Mouse (Mus musculus) brain, embryonic 14.5 days (tissue): ENCODE data around the gene Fxyd3. TPM values are rescaled to one million over a fixed set of nuclear protein-coding genes. Genes with fewer than 3 reads are reported as not detected.
A peak's percentile ranks its signal among the peaks of the same experiment; 100 is the strongest.

ENCODE experiments used
- DNase-seq: peaks from one replicate; pipeline ENCODE4 v3.0.0-alpha.2; 2011; ENCODE audit warnings: low read depth
- CTCF ChIP-seq: fragments of 200-500 bp; IDR thresholded peaks from 2 replicates; pipeline ENCODE4 v1.5.1; 2012; ENCODE audit warnings: inconsistent platforms, mild to moderate bottlenecking, moderate library complexity, borderline replicate concordance; ENCODE audit not compliant: insufficient read depth, insufficient read length; ENCODE audit errors: extremely low read depth
- POLR2A ChIP-seq: fragments of 200-500 bp; IDR thresholded peaks from 2 replicates; pipeline ENCODE4 v1.6.1; 2012; ENCODE audit warnings: mild to moderate bottlenecking, inconsistent platforms, borderline replicate concordance; ENCODE audit not compliant: poor library complexity, insufficient read depth, insufficient read length, severe bottlenecking; ENCODE audit errors: extremely low read depth
- polyA plus RNA-seq: library from polyadenylated mRNA; depleted of rRNA; stranded (reverse); fragments of >200 nt; gene quantifications from 2 replicates; pipeline ENCODE4 v1.2.3, GENCODE M21; 2012

The Fxyd3 gene
- polyA plus RNA-seq, 1 experiment: 1.9 TPM

DNA sequence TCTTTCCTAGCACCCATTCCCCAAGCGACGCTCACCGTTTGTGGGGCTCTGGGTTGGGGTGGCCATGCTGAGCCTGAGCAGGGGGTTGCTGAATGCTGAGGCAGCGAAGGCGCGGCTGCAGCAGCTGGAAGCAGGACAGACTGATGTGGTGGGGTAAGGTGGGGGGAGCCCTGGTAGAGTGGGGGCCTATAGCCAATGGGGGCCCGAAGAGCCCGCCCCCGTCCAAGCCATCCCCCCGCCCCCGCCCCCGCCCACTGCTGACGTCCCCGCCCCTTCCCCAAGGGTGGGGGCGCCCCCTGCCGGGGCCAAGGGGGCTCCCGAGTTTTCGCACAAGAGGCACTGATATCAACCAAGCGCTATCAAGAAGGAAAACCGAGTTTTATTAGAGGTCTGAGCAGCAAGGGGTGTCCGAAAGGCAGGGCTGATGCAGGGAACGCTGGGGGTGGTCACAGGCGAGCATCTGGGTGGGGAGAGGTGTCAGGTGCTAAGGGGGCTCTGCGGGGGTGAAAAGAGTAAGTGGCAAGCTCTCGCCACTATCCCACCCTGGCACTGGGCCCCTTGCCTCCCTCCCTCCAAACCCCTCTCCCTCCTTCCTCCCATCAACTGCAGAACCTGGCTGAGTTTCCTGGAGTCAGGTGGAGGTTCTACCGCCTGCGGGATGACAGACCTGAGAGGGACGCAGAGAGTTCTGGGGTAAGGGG lies 25.0 kb downstream of the Fxyd3 start, which contains the start of gene Fxyd7:
Gene Fxyd7, minus strand, starts transcription at position 147 of the 701 bp plus-strand sequence.
- peak; percentile 35 for DNase-seq
- no peak for TF ChIP-seq CTCF

DNA sequence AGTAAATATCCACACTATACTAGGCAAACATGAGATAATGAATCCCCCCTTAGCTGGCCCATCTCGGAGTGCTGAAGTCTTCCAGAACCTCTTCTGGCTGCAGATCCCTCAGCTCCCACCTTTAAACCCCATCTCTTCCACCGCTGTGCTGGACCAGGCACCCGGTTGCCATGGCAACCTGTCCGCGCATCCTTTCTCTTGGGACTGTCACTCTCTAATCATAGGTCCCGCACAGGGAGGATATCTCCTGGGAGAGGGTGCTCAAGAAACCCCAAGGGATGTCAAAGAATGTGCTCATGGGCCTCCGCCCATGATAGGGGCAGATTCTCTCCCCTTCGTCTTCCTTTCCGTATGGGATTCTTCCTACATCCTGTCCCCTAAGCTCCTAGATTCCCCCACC lies 25.6 kb downstream of the Fxyd3 start:
- TF ChIP-seq POLR2A (no peak), CTCF (no peak)
- peak; percentile 61 for DNase-seq

DNA sequence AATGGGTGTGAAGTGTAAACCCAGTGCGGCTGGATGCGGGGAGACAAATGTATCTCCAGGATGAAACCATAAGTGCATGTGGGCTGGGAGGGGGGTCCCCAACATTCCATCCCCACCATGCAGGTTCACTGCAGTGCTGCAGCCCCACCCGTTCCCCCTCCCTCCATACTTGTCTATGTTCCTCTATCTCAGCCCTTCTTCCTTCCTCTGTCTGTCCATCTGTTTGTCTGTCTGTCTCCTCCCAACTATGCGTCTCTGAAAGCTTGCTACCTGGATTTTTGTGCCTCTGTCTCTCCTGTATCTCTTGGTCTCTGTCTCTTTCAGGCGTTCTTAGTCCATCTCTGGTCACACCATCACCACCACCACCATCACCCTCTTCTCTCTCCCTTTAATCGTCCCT lies 26.0 kb downstream of the Fxyd3 start:
- no peak for DNase-seq

DNA sequence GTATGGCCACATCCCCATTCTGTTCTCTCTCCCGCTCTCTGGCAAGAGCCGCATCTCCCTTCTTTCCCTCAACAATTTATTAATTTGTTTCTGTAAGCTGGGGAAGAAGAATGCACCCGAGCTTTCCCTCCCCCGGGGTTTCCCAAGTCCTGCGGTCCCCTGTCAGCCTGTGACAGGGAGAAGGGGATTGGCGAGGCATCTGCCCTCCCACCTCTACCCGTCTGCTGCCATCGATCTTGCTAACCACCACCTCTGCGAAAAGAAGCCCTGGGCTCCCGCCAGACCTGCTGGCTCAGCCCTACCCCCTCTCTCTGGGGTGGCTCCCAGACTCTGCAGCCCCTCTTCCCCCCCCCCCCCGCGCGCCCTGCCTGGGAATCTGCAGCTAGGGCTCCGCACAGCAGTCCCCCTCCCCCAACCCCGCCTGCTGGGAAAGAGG lies 26.6 kb downstream of the Fxyd3 start:
- DNase-seq: peak; percentile 72
- no peak for TF ChIP-seq CTCF
- no peak for TF ChIP-seq POLR2A

More for the DNA sequence above, 26.0 kb downstream of the Fxyd3 start:
- TF ChIP-seq POLR2A (no peak), CTCF (no peak)

DNA sequence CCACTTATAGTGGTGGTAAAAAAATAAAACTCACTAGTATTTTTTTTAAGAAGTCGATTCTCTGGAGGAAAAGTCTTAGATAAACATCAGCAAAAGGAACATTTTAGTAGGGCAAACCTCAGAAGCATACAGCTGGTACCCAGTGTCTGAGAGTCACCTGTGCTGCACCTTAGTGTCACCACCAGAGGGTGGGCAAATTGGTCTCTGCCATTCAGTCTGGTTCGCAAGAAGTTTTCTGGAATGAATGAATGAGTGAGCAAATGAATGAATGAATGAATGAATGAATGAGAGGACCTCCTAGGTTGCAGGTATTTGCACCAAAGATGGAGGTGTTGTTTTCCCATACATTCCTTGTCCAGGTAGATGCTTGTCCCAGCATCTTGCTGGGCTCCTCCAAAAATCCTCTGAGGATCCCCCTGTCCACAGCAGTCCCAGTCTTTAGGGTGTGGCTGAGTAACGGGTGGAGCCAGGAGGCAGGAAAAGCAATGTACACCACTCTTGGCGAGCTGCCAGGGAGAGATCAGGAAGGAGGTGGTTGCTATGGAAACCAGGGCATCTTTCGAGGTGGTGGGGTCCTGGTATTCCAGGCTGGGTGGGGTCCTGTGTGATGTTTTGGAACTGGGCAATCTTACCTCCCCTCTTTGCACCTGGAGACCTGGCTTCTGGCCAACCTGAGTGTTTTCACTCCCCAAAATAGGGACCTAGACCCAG lies 27.2 kb downstream of the Fxyd3 start:
- TF ChIP-seq POLR2A (no peak), CTCF (no peak; the same call in 1 of the 2 replicates)
- DNase-seq: peak; percentile 71

DNA sequence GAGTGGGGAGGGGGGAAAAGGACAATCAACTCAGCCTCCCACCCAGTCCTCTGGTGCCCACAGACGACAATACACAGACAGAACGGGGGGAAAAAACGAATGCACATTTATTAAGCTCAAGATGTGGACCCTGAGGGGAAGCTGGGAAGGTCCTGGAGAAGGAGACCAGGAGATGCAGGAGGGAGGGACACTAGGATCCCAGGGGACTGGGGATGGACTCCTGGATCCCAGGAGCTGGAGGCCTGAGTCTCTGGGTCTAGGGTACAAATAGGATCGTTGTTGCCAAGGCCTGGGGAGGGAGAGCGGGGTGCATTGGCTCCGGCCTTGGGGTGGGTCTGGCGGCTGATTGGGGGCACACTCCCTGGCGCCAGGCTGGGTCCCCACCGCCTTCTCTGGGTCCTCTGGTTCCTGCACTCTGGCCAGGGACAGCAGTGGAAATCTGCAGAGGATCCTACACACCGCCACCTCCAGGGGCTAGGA lies 34.0 kb downstream of the Fxyd3 start, which contains the start of gene Fxyd5:
Gene Fxyd5, minus strand, starts transcription at position 51 of the 480 bp plus-strand sequence.
- TF ChIP-seq CTCF (no peak), POLR2A (no peak)
- no peak for DNase-seq

DNA sequence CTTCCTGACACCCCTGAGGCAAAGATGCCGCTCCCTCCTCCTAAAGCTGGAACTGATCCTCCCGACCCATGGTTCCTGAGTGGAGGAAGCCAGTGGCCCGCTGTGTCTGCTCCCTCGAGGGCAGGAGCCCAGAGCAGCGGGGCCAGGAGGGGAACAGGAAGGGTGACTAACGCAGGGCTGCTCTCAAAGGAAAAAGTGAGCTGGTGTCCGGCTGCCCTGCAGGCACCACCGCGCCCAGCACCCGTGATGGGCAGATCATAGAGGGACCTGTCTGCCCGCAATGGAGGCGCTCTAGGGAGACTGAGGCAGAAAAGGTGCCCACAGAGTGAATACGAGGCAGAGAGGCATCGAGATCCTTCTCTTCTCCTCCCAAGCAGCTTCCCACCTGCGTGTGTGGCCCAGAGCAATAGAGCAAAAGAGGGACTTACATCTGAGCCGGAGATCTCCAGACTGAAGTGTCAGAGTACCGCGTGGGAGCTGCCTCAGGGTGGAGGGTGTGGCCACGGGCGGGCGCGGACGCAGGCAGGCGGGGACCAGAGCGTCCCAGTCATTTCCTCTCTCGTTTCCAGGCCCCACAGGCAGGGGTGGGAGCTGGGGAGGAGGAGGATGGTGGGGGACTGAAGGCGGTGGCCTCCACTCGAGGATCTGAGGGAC lies 34.7 kb downstream of the Fxyd3 start:
- no peak for TF ChIP-seq CTCF
- no peak for TF ChIP-seq POLR2A
- DNase-seq: no peak

DNA sequence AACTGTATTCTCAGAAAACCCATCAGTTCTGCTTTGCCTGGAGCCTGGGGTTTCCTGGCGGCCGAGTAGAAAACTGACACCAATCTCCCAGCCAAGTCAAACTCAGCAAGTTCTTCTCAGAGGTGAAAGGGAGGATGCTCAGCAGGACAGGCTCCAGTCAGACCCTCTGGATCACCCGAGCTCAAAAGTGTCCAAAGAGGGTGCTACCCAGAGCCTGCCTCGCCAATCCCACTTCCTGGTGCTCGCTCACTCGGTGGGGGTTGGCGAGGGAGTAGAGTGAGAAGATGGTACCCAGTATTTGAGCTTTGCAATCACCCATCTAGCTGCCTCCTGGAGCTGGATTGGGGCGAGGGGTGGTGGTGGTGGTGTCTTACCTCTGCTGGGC lies 35.5 kb downstream of the Fxyd3 start:
- DNase-seq: no peak
- TF ChIP-seq CTCF (no peak), POLR2A (no peak)

DNA sequence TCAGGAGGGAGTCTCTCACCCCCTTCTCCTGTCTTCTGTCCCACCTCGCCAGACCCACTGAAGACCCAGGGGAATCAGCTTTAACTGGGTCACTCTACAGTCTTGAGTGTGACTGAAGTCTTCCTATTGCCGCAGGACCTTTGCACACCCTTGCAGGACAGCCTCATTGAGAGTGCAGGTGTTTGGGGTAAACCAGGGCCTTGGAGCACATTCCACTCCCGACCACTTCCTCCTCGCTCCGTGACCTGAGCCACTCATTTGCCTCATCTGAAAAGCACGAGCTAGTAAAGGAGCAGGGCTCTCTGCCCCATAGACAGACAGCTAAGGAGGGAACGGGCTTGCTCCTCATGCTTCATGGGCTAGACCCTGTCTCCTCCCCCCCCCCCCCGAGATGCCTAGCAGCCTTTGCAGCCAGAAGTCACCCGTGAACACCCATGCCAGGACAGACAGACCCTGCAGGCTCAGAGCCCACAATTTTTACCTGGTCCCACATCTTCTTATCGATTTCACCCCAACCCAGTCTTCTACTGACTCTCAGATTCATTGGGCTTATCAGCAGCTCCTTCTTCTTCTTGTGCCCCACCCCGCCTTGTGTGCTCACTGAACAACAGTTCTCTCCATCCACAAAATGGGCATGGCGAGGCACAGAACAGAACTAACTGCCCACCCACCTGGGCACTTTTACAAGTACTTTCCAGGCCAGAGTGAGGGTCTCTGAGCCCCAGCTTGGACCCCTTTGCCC lies 36.1 kb downstream of the Fxyd3 start:
- no peak for TF ChIP-seq CTCF
- TF ChIP-seq POLR2A: no peak
- no peak for DNase-seq

DNA sequence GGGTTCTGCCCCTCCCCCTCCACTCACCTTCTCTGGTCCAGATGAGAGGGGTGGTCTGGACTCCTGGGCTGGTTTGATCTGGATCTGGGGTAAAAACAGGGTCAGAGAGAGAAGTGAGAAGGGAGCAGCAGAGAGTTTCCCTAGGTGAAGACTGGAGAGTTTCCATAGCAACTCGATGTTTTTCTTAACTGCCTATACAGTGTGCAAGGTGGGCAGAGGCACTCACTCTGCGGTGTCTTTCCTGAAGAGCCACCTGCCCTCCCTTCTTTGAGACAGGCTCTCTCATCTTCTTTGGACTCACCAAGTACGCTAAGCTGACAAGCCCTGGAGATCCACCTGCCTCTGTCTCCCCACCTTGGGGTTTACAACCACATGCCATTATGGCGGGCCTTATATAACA lies 37.5 kb downstream of the Fxyd3 start:
- TF ChIP-seq CTCF: no peak
- no peak for TF ChIP-seq POLR2A

DNA sequence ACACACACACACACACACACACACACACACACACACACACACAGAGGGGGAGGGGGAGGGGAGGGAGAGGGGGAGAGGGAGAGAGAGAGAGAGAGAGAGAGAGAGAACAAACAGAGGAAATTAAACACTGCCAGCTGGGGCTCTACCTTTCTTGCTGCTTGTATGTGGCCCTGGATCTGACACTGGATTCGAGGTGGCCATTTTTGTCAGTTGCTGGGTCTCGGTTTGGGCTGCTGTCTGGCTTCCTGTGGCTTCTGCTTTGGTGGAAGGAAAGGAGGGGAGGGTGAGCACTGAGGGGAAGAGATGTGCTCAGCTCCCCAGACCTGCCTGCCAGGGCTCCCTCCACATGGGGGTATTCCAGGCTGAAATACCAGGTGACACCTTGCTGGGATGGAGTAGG lies 38.8 kb downstream of the Fxyd3 start:
- DNase-seq: no peak

More for the DNA sequence above, 37.5 kb downstream of the Fxyd3 start:
- no peak for DNase-seq

More for the DNA sequence above, 38.8 kb downstream of the Fxyd3 start:
- no peak for TF ChIP-seq POLR2A
- TF ChIP-seq CTCF: no peak
